Mouse (Mus musculus) embryo, embryonic 10 days (tissue): ENCODE results near the gene Nme6.
"Not testable (repeated sequence)": the region's sequence is repeated elsewhere in the genome, so short reads cannot be mapped to it uniquely, and the experiment has no call there.

Experiments used
- DNase-seq: peaks from one replicate; pipeline ENCODE4 v3.0.0-alpha.2; 2015; ENCODE audit warnings: low spot score

The Nme6 gene

GRCm38 (mm10) chr9:109832391-109833087, at the start of gene Nme6:
TSS of gene Nme6 (plus strand) at chr9:109832749.
- peak; percentile 90 for DNase-seq

DNA sequence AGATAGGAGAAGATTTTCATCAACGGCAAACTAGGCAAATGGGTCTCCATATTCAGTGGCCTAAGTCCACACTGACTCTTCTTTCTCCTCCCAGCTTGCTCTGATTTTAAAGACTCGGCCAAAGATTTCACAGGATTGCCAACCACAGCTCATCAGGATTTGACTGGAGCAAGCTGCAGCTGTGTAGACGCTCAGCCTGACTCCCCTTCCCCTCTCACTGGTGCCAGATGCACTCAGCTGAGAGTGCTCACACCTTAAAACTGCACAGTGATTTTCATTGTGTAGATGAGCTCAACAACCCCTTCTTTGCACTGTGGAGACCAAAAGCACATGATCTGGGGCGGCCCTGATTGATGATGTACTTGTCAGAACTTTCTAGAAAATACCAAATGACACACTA, 42.0 kb upstream of the Nme6 start, which contains the start of gene Fbxw27:
TSS of gene Fbxw27 (minus strand) at position 101 of the 400 bp plus-strand sequence.
- DNase-seq = not testable (repeated sequence)

DNA sequence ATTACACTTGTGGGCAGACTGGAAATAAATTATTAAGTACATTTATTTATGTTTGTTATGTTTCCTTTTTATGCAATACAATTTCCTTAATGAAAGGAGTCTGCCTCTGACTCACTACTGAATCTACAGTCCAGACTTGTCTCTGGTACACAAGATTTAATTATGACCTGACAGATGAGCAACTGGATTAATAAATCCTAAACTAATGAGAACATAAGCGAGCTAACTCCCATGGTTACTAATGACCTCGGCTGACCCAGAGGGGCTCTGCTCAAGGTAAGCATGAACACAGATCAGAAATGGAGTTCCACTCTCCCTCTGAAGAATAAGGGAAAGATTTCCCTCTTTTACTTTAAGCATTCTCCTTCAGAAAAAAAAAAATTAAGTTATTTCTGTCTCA, 37.3 kb upstream of the Nme6 start:
- no peak for DNase-seq

- no peak for DNase-seq
These were observed 36.7 kb upstream of the Nme6 start for GRCm38 (mm10) chr9:109795811-109796210.

DNA sequence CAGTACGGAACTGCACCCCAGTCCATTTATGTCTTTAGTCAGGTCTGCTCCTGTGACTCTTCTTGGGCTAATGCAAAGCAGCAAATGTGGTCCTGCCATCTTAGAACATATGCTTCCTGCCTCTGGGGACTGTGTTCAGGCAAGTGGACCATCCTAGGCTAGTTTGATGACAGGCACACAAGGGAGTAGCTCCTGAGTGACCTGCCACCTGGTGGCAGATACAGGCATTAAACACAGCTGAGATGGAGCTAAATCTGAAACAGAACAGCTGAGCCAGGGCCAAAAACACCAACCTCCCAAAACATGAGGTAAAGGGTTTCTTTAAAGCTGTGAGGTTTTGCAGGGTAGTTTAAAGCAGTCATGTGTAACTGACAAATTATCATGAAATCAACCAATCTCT, 34.5 kb upstream of the Nme6 start:
- DNase-seq = peak; percentile 52

DNA sequence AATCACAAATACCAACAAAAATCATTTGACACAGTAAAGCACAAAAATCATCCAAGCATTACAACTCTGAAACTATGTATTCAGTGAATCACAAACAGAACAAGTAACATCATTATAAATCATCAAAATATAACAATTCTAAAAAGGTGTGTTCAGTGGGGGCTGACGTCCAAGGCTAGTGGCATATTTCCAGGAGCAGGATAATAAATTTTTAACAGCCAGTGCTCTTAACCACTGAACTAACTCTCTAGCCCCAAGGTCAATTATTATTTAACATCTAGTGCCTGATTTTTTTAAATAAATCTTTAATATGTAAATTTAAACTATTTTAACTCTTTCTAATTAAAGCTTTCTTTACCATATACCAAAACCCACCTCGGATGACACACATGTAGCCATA, 27.0 kb upstream of the Nme6 start:
- DNase-seq = not testable (repeated sequence)

- no peak for DNase-seq
These were observed 26.3 kb upstream of the Nme6 start for GRCm38 (mm10) chr9:109806260-109806659.

DNA sequence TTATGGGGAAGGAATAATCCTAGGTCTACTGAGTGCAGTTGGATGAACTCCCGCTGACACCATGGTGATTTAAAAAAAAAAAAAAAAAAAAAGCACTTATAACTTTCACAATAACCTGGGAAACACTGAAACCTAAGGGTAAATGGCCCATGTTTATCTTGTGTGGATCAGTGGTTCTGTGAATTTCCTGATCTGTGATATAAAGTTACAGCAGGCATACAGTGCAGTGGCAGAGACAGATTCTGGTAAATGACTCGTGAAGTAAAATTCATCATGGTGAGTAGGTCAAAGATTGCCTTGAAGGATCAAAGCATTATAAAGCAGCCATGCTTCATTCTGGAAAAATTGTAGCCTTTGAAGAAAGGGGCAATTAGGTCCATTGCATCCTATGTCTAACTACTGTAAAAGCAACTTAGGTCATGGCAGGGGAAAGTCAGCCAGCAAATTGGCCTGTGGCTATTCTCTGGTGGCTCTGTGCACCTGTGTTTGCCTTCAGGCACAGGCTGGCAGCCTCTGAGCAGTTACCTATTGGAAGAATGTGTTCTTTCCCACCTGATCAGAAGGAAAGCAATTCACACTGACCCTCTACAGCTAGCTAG, 25.8 kb upstream of the Nme6 start:
- DNase-seq = no peak

DNA sequence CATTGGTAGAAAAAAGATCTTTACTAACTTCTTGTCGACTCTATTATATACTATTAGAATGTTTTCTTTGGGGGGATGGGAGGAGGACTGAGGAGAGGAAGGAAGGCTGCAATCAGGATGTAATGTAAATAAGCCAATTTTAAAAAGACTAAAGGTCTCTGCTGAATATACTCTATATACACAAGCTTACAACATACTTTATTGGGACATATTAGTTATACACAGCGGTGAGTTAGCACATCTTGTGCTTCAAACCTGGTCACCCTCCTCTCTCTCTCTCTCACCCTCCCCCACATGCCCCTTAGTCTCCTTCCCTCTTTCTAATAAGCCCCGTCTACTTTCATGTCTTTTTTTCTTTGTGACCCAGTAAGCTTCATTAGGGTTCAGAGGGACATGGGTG, 24.7 kb upstream of the Nme6 start:
- DNase-seq = no peak

DNA sequence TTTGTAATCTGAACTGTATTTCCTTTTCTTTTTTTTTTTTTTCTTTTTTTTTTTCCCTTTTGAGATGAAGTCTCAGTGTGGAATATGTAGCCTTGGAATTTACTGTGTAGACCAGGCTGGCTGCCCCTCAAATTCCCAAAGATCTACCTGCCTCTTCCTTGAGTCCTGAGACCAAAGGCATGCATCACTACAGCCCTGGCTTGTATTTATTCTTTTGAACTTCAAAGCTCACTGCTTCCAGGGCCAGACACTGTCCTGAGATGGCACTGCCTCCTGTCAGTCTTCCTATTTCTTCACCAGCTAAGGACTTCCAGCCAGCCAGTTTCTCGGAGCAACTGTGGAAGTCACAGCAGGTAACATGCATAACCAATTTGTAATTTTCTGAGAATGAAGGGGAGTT, 20.6 kb upstream of the Nme6 start, which contains the start of gene Spink8:
TSS of gene Spink8 (plus strand) at position 301 of the 400 bp plus-strand sequence.
- DNase-seq = no peak

DNA sequence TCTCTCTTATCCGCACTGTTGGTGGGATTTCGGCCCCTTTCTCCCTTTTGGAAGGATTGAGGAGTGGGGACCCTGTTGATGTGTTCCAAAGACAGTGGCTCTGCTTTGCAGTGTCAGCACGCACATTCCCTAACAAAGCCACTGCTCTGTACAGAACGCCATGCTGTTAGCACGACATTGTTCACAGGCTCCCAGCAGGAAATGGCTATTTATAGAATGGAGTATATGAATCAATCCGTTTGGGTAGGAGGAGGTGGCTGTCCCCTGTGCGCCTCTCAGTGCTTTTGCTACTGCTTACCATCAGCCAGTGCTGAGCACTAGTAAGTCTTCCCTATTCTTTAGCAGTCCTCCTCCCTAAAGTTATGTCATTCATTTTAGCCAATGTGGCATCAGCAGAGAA, 19.1 kb upstream of the Nme6 start:
- DNase-seq = peak; percentile 15

DNA sequence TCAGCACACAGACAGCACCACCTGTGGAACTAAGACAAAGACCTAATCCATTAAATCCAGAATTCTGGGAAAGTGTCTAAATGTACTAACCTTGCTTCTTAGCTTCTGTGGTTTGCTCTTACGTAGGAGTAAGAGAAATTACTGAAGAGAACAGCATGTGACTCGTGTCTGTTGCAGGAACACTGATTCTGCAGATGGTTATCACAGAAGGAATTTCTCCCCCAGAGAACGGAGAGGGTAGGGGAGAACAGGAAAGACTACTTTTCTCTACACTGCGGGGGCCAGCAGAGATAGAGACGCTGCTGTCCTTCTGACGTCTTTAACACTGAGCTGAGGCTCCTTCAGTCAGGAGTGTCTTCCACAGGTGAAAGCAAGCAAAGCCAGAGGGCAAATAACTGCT, 16.2 kb upstream of the Nme6 start:
- DNase-seq = no peak

GRCm38 (mm10) chr9:109825739-109826138, 6.8 kb upstream of the Nme6 start:
- no peak for DNase-seq

DNA sequence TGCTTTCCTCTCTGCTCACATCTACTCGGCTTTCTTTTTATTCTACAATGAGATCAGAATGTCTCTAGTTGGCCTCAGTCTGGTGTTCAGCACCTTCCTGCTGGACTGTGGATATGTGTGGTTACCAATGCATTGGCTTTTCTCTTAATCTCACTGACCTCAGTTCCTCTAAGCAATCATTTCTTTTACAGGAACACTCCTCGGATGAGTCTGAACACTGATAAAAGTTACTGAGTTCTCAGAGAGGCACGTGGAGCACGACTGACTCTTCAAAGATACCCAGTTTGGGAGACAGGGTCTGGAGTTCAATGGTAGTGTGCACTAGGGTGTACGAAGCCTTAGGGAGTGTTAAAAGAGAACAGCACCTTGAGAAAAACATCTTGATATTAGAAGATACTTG, 6.4 kb upstream of the Nme6 start:
- no peak for DNase-seq

DNA sequence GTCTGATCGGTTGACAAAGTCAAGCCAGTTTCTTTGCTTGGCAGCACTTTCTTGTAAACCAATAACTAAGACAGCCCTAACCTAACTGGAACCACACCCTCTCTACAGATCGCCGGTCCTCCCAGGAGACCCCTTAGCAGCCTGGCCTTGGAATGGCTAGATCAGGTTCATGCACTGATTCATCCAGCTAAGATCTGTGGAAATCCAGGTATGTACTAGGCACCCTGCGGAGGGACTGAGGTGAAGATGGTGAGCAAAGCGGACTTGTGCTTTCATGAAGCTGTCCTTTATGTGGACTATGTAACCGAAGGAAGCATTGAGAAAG, 501 bp downstream of the Nme6 start:
- no peak for DNase-seq

DNA sequence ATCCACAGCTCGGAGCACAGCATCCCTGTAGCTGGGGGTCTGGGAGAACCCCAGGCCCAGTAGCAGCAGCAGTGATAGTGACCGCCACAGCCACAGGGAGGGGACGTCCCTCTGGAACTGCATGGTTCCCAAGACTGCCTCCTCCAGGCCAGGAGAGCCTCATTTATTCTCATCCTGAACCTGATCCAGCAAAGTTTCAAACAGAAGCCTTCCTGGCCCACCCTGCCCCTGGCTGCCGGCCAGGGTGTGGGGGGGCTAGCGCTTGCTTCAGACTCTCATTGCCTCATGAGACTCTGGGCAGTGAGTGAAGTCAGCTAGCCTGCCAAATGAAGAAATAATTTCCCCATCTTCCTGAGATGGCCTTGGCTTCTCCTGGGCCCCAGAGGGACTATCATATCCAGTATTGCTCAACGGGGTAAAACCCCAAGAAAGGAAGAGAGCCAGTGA, 16.8 kb downstream of the Nme6 start, which contains the start of gene Camp:
TSS of gene Camp (minus strand) at position 306 of the 447 bp plus-strand sequence.
- no peak for DNase-seq

GRCm38 (mm10) chr9:109850099-109850498, 17.6 kb downstream of the Nme6 start:
- DNase-seq = no peak

DNA sequence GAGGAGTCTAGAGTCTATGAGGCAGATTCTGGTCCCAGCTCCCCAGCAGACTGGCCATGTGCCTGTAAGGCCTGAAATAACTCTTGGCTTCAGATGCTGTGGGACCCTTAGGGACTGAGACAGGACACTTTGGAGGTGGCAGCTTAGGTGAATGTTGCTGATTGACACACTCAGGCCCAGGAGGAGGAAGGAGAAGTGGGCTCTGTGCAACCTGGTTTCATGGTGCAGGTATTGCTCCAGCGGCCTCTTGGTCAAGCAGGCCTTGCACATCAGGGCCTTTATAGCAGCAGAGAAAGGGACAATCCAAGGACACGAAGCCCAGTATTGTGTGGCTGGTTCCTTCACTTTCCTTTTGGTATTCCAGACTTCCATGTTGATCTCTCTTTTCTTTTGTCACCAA, 21.8 kb downstream of the Nme6 start:
- DNase-seq = no peak

- no peak for DNase-seq
These were observed 23.4 kb downstream of the Nme6 start for GRCm38 (mm10) chr9:109855947-109856346.

- peak; percentile 82 for DNase-seq
These were observed 30.0 kb downstream of the Nme6 start for GRCm38 (mm10) chr9:109862397-109863044.

- DNase-seq = no peak
These were observed 30.5 kb downstream of the Nme6 start for GRCm38 (mm10) chr9:109863085-109863484.

DNA sequence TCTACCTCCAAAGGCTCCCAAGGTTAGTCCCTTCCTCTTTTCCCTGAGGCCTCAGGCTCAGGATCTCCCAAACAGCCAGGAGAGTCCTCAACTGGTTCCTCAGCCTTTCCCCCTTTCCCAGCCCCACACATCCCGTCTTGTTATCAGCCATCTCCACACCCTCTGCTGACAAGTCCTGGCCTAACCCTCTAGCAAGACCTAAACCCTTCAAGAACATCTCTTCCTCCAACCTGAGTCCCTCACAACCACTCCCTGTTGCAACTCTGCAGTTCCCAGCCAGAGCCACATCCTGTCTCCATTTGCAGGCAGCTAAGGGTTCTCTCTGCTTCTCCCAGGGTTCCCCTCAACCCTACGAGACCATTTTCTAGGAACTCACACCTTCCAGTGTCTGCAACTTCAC, 33.7 kb downstream of the Nme6 start:
- DNase-seq = no peak

DNA sequence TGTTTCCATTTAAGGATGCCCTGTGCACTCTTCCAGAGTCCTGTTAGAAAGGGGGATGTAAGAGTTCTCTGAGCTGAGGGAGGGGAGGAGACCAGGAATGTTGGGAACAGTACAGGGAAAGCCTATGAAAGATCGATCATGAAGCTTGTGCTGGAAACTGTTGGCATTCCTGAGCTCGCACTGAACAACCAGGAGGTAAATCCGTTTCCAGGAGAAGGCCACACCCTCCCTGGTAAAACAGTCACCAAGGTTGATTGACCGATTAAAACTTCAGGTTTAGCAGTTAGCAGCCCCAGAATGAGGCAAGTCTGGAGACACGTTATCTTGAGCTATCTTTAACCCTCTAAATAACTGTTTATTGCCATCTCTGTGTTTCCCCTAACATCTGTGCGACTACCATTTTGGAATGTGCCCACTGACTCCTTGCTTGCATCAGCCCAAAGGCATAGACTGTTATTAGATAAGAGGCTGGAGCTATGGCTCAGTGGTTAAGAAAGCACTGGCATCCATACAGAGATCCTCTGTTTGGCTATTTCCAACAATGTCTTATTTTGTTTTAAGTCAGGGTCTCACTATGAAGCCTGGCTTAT, 38.5 kb downstream of the Nme6 start:
- no peak for DNase-seq
